Mouse (Mus musculus): ENCODE measurements at regions not wholly inside any gene's neighbourhood (a gene's known extent, or its start where the extent isn't known, plus 50 kb on each side); places are given as distances from the start of the nearest gene placed in this dataset.

DNA sequence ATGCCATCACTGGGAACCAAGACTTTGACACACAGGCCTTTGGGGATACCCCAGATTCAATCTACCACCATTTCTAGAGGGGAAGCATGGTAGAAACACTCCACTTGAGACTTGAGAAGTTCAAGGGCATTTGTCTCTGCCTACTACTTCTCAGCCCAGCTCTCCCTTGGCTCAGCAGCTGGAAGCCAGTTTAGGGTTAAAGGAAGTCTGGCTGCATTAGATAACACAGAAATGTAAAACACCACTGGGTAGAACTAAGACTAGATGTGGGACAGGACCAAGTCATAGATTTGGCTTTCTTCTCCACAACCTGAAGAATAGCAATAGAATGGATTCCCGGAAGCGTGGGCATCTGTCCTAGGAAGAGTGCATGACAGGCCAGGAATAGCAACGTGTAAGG lies 139.7 kb downstream of the Syk start:
- TF ChIP-seq POLR2A (IDR thresholded peaks at IDR 0.05; ENCODE audit: insufficient read depth, low read length), result no peak
- no peak for TF ChIP-seq CTCF (IDR thresholded peaks at IDR 0.05; ENCODE audit: low read depth, low read length)
- no peak for TF ChIP-seq EP300 (IDR thresholded peaks at IDR 0.05; ENCODE audit: insufficient read depth, low read depth, low read length)
